Mouse (Mus musculus) intestine, embryonic 15.5 days (tissue): Measurements from ENCODE around the gene Ubap1. TPM values are rescaled to one million over a fixed set of nuclear protein-coding genes. Genes with fewer than 3 reads are reported as not detected.

ENCODE experiments used
- ATAC-seq: fragments of 200-750 bp; cut with Nextera tagmentation; 2 replicates; pipeline ENCODE4 v1.8.0; 2017; ENCODE audit warnings: moderate TSS enrichment, moderate library complexity
- H3K27ac ChIP-seq: fragments of 300-500 bp; sonication (generic); 2 replicates; pipeline ENCODE4 v1.5.1; 2015; ENCODE audit warnings: mild to moderate bottlenecking, inconsistent platforms
- H3K27me3 ChIP-seq: fragments of 300-500 bp; sonication (generic); replicated peaks from 2 replicates; pipeline ENCODE4 v1.6.1; 2015; ENCODE audit warnings: inconsistent platforms
- H3K36me3 ChIP-seq: fragments of 300-500 bp; sonication (generic); 2 replicates; pipeline ENCODE4 v1.6.1; 2015; ENCODE audit warnings: inconsistent platforms
- H3K4me1 ChIP-seq: fragments of 300-500 bp; sonication (generic); replicated peaks from 2 replicates; pipeline ENCODE4 v1.6.1; 2015; ENCODE audit warnings: inconsistent platforms
- H3K4me2 ChIP-seq: fragments of 300-500 bp; sonication (generic); replicated peaks from 2 replicates; pipeline ENCODE4 v1.6.1; 2015; ENCODE audit warnings: mild to moderate bottlenecking, inconsistent platforms
- H3K4me3 ChIP-seq: fragments of 300-500 bp; sonication (generic); replicated peaks from 2 replicates; pipeline ENCODE4 v1.5.1; 2015; ENCODE audit warnings: inconsistent platforms
- H3K9ac ChIP-seq: fragments of 300-500 bp; sonication (generic); 2 replicates; pipeline ENCODE4 v1.6.1; 2015; ENCODE audit warnings: inconsistent platforms
- H3K9me3 ChIP-seq: fragments of 300-500 bp; sonication (generic); 2 replicates; pipeline ENCODE4 v1.6.1; 2016; ENCODE audit warnings: inconsistent platforms
- WGBS: fragments of 180-500 bp; shearing (Covaris S2); methylation state at CpG from one replicate; pipeline ENCODE4 v1.1.7; 2015; 5-methylcytosine and 5-hydroxymethylcytosine counted together
- polyA plus RNA-seq: library from polyadenylated mRNA; unstranded; fragments of >200 nt; fragmentation: Nextera tagmentation; extraction: Ambion mirVana; gene quantifications from 2 replicates; pipeline ENCODE4 v1.2.1, GENCODE M21; 2015

The Ubap1 gene
- polyA plus RNA-seq, 1 experiment from 2014 or later = 56.5 TPM

DNA sequence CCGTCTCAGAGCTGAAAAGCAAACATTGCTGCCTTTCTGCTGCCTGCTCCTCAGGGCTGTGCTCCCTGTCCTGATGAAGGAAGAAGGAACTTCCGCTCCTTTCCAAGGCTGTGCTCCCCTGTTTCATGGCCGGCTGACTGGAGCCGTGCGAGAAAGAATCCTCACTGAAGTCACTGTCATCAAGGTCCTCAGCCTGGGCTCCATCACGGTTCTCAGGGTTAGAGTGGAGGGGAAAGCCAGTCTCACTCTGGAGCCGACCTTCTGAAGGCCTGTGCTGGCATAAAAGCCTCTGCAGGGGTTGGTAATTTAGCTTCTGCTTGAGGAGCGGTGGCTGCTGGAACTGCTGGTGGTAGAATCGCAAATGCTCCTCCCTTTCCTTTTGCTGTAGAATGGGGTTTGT is 45.9 kb downstream of the Ubap1 start:
- Histone ChIP-seq H3K4me3 (no peak overlapping the region), H3K36me3 (peaks cover 22% of the 10 kb centered on the region), H3K9me3 (no peaks in the 10 kb centered on the region), H3K27ac (no peak overlapping the region), H3K9ac (no peak overlapping the region), H3K4me1 (no peaks in the 10 kb centered on the region), H3K4me2 (no peak overlapping the region), H3K27me3 (no peaks in the 10 kb centered on the region)
- WGBS = 81% methylated on average over 9 of the region's 9 CpGs
- no peak for ATAC-seq

DNA sequence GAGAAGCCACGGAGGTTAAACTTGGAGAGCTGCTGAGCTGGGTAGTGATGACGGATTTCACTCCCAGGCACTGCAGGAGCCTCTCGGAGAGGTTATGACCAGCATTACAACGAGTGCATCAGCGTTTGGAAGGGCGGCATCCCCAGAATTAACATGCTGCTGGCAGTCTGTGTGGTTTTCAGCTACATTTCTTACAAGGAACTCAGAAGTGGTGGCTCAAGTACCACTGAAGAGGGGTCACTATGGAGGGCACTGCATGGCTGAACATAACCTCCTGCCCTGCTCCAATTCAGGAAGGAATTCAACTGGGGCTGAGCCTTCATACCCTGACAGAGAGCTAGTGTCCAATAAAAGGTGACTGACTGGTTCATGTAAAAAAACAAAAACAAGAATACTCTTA is 49.6 kb downstream of the Ubap1 start:
- Histone ChIP-seq H3K9me3 (no peaks in the 10 kb centered on the region), H3K4me3 (no peak overlapping the region), H3K9ac (no peak overlapping the region), H3K4me1 (no peaks in the 10 kb centered on the region), H3K36me3 (peaks cover 25% of the 10 kb centered on the region), H3K27me3 (no peaks in the 10 kb centered on the region), H3K4me2 (no peak overlapping the region), H3K27ac (no peak overlapping the region)
- no peak for ATAC-seq
- 87% methylated on average over 6 of the region's 6 CpGs for WGBS

DNA sequence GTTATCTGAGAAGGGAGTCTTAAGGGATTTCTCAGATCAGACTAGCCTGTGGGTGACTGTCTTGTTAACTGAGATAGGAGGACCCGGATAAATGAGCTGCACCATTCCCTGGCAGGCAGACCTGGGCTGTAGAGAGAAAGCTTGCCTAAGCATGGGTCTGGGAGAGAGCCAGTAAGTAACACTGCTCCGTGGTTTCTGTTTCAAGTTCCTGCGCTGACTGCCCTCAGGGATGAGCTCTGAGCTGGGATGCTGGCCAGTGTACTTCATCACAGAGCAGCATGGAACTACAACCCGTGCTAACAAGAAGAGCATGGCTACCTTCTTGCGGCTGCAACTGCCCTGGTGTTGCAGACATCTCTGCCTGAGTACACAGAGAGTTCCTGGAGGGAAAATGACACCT is 51.1 kb downstream of the Ubap1 start:
- H3K4me3 ChIP-seq = no peak overlapping the region
- no peaks in the 10 kb centered on the region for H3K27me3 ChIP-seq
- H3K9ac ChIP-seq = no peak overlapping the region
- 79% methylated on average over 5 of the region's 5 CpGs for WGBS
- no peaks in the 10 kb centered on the region for H3K9me3 ChIP-seq
- H3K4me1 ChIP-seq = no peaks in the 10 kb centered on the region
- ATAC-seq = no peak
- H3K4me2 ChIP-seq = no peak overlapping the region
- peaks cover 14% of the 10 kb centered on the region for H3K36me3 ChIP-seq
- H3K27ac ChIP-seq = no peak overlapping the region

DNA sequence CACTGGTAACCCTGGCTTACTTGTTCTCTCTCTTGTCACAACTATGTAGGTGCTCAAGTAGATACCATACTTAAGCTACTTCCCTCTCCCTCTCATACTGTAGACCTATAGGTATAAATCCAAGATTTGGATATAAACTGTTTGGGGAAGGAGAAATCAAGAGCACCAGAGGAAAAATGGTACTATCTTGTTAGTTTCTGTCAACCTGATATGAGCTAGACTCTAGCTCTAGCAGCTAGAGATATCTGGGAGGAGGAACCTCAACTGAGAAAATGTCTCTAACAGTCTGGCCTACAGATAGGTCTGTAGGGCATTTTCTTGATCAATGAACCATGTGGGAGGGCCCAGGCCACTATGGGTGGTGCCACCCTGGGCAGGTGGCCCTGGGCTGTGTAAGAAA is 52.4 kb downstream of the Ubap1 start:
- no peaks in the 10 kb centered on the region for H3K4me1 ChIP-seq
- no peaks in the 10 kb centered on the region for H3K27me3 ChIP-seq
- no peak overlapping the region for H3K27ac ChIP-seq
- no peak overlapping the region for H3K4me2 ChIP-seq
- no peak overlapping the region for H3K4me3 ChIP-seq
- H3K9ac ChIP-seq = no peak overlapping the region
- H3K9me3 ChIP-seq = no peaks in the 10 kb centered on the region
- peaks cover 9% of the 10 kb centered on the region; the same call in 1 of the 2 replicates for H3K36me3 ChIP-seq
- no peak for ATAC-seq

DNA sequence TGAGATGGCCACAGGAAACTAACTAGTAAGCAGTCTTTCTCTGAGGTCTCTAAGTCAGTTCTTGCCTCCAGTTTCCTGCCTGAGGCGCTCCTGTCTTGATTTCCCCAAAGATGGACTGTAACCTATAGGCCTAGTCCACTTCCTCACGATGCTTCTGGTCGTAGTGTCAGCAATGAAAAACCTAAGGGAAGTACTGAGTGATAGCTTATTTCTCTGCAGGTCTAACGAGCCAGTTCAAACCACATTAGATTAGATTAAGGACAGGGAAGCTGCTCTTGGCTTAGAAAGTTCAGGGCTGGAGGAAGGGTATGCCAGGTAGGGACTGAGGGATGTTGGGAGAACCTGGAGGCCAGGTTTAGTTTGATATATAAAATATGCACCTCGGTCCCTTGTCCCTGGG is 52.8 kb downstream of the Ubap1 start:
- Histone ChIP-seq H3K27ac (no peak overlapping the region), H3K9ac (no peak overlapping the region), H3K36me3 (peaks cover 9% of the 10 kb centered on the region; the same call in 1 of the 2 replicates), H3K9me3 (no peaks in the 10 kb centered on the region), H3K4me2 (no peak overlapping the region), H3K4me3 (no peak overlapping the region), H3K4me1 (no peaks in the 10 kb centered on the region), H3K27me3 (no peaks in the 10 kb centered on the region)
- no peak for ATAC-seq
- whole genome bisulfite sequencing = 89% methylated on average over 5 of the region's 5 CpGs

DNA sequence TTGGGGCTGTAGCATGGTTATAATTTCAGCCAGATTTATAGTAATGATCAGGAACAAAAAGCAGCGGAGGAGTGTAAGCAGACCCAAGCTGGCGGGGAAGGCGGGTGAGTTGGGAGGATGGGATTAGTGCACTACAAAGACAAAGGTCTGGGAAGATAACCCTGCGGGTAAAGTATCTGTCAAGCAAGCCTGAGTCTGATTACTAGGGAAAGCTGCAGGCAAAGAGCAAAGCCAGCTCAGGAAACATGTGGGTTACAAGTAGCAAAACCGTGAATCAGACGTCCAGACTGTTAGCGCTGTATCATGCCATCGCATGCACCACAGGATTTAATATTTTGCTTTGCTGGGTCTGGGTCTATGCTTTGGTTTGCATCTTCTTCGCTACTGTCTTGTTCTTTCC is 57.8 kb downstream of the Ubap1 start:
- Histone ChIP-seq H3K4me1 (no peaks in the 10 kb centered on the region), H3K4me2 (no peak overlapping the region), H3K4me3 (no peak overlapping the region), H3K9ac (no peak overlapping the region), H3K36me3 (peaks cover 2% of the 10 kb centered on the region; the same call in 1 of the 2 replicates), H3K27me3 (no peaks in the 10 kb centered on the region), H3K27ac (no peak overlapping the region), H3K9me3 (no peaks in the 10 kb centered on the region)
- ATAC-seq = no peak
- WGBS = 88% methylated on average over 9 of the region's 9 CpGs

DNA sequence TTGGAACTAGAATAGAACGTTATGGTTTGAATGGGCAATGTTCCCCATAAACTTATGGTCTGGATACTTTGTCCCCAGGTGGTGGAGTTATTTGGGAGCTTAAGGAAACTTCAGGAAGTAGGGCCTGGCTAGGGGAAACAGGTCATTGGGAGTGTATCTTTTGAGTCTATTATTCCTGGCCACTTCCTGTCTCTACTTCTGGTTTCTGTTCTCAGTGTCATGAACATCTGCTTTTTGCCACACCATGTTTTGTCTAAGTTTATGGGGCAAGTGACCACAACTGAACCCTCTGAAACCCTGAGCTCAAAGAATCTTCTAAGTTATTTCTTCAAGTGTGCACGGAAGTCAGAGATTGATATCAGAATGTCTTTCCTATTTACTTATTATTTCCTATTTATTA is 58.6 kb downstream of the Ubap1 start:
- Histone ChIP-seq H3K27me3 (no peaks in the 10 kb centered on the region), H3K27ac (no peak overlapping the region), H3K9ac (no peak overlapping the region), H3K36me3 (peaks cover 2% of the 10 kb centered on the region; the same call in 1 of the 2 replicates), H3K4me1 (no peaks in the 10 kb centered on the region), H3K4me3 (no peak overlapping the region), H3K9me3 (no peaks in the 10 kb centered on the region), H3K4me2 (no peak overlapping the region)
- 89% methylated on average over 2 of the region's 2 CpGs for WGBS
- no peak for ATAC-seq

DNA sequence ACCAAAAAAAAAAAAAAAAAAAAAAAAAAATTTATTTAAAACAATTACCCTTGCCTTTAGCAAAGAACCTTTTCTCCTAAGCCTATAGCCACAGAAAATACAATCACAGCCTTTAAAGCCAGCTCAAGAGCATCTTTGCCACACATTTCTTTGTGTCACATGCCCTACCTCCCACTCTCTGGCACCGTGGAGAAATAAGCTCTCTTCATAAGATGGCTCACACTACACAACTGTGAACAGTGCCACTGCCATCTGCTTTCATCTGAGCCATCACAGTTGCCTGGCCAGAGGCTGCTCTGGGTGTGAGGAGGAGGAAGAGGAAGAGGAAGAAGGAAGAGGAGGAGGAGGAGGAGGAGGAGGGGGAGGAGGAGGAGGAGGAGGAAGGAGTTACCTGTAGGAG is 60.5 kb downstream of the Ubap1 start:
- Histone ChIP-seq H3K27me3 (no peaks in the 10 kb centered on the region), H3K4me3 (no peak overlapping the region), H3K4me2 (no peak overlapping the region), H3K36me3 (no peaks in the 10 kb centered on the region), H3K27ac (no peak overlapping the region), H3K9me3 (no peaks in the 10 kb centered on the region), H3K9ac (no peak overlapping the region), H3K4me1 (no peaks in the 10 kb centered on the region)
- ATAC-seq = no peak
- 98% methylated on average over 1 of the region's 1 CpGs for WGBS

DNA sequence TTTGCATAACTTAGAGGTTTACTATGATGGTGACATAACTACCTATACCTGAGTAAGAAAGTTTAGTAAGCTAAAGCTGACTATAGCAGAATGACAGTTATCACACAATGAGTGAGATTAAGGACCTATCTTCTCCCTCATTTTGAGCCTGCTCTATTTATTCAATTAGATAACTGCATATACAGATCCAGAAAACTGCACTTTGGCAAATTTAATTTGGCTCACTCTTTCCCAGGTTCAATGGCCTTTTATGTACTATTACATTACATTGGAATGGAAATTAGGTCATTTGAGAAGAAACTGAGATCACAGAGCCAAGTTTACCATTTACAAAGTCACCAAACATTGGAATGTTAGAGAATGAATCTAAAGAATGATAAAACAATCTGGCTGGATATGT is 68.2 kb downstream of the Ubap1 start:
- H3K27ac ChIP-seq = no peak overlapping the region
- no peak overlapping the region for H3K4me3 ChIP-seq
- ATAC-seq = no peak
- H3K9ac ChIP-seq = no peak overlapping the region
- H3K27me3 ChIP-seq = no peaks in the 10 kb centered on the region
- H3K36me3 ChIP-seq = no peaks in the 10 kb centered on the region
- no peaks in the 10 kb centered on the region for H3K9me3 ChIP-seq
- no peaks in the 10 kb centered on the region for H3K4me1 ChIP-seq
- no peak overlapping the region for H3K4me2 ChIP-seq

DNA sequence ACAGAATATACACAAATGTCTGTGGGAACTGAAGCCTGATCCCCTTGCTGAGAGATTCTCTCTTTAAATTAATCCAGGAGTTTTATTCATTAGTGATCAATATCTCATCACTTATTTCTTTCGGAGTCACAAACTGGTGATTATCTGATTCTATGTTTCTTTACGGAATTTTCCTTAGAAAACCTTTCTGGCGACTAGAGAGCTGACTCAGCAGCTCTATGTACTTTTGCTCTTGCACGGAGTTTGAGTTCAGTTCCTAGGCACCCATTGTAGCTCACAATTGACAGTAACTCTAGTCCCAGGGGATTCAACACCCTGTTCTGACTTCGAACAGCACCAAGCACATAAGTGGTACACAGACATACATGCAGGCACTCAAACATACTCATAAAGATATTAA is 90.1 kb downstream of the Ubap1 start:
- Histone ChIP-seq H3K27ac (no peak overlapping the region), H3K9me3 (no peaks in the 10 kb centered on the region), H3K4me2 (no peak overlapping the region), H3K4me1 (no peaks in the 10 kb centered on the region), H3K9ac (no peak overlapping the region), H3K4me3 (no peak overlapping the region), H3K27me3 (no peaks in the 10 kb centered on the region), H3K36me3 (no peaks in the 10 kb centered on the region)
- ATAC-seq = no peak
- 85% methylated on average over 5 of the region's 5 CpGs for WGBS

Other genes with a start within 250 kb of the Ubap1 start
- gene Nol6, start 224.5 kb upstream of the Ubap1 start, polyA plus RNA-seq = 21.7 and 21.8 TPM in 2 replicates
- 64.5 and 68.6 TPM in 2 replicates for gene Ube2r2, start 213.3 kb upstream of the Ubap1 start, polyA plus RNA-seq
- 50.1 and 52.2 TPM in 2 replicates for gene Ubap2, start 73.9 kb upstream of the Ubap1 start, polyA plus RNA-seq
- gene Dcaf12, start 34.1 kb upstream of the Ubap1 start, polyA plus RNA-seq = 51.6 and 55.0 TPM in 2 replicates
- 5.2 and 6.8 TPM in 2 replicates for gene Kif24, start 115.9 kb downstream of the Ubap1 start, polyA plus RNA-seq
- 61.4 and 62.3 TPM in 2 replicates for gene Nudt2, start 116.2 kb downstream of the Ubap1 start, polyA plus RNA-seq
- gene AI464131, start 154.1 kb downstream of the Ubap1 start, polyA plus RNA-seq = 8.1 and 9.4 TPM in 2 replicates
- 0.28 and 0.55 TPM in 2 replicates for gene 1110017D15Rik, start 168.3 kb downstream of the Ubap1 start, polyA plus RNA-seq
- gene Fam219a, start 220.5 kb downstream of the Ubap1 start, polyA plus RNA-seq = 2.3 TPM in 2 replicates
- gene Dnaic1, start 220.8 kb downstream of the Ubap1 start, polyA plus RNA-seq = 5.6 and 5.8 TPM in 2 replicates